Mouse (Mus musculus) limb, embryonic 14.5 days (tissue): ENCODE results near the gene Bbip1. TPM values are rescaled to one million over a fixed set of nuclear protein-coding genes. Genes with fewer than 3 reads are reported as not detected.
A peak's percentile ranks its signal among the peaks of the same experiment; 100 is the strongest.
"Not testable (repeated sequence)": the region's sequence is repeated elsewhere in the genome, so short reads cannot be mapped to it uniquely, and the experiment has no call there.

ENCODE experiments used
- ATAC-seq: fragments of 200-750 bp; cut with Nextera tagmentation; 2 replicates; pipeline ENCODE4 v1.8.0; 2017; ENCODE audit warnings: low read depth, moderate number of reproducible peaks, moderate TSS enrichment; ENCODE audit not compliant: low FRiP score
- DNase-seq: peaks from one replicate; pipeline ENCODE4 v3.0.0-alpha.2; 2015; ENCODE audit warnings: low spot score
- H3K27ac ChIP-seq: fragments of 300-500 bp; sonication (generic); replicated peaks from 2 replicates; pipeline ENCODE4 v1.5.1; 2014; ENCODE audit warnings: low read depth, mild to moderate bottlenecking, low read length, moderate library complexity, mixed read lengths
- H3K27me3 ChIP-seq: fragments of 300-500 bp; sonication (generic); 2 replicates; pipeline ENCODE4 v1.6.1; 2014; ENCODE audit warnings: low read length, mixed read lengths; ENCODE audit not compliant: control insufficient read depth, insufficient read depth
- H3K36me3 ChIP-seq: fragments of 300-500 bp; sonication (generic); 2 replicates; pipeline ENCODE4 v1.6.1; 2014; ENCODE audit warnings: mild to moderate bottlenecking, low read length, moderate library complexity, mixed read lengths; ENCODE audit not compliant: control insufficient read depth, insufficient read depth
- H3K4me1 ChIP-seq: fragments of 300-500 bp; sonication (generic); 2 replicates; pipeline ENCODE4 v1.6.1; 2014; ENCODE audit warnings: antibody characterized with exemption, low read length, mixed read lengths; ENCODE audit not compliant: control insufficient read depth, insufficient read depth
- H3K4me2 ChIP-seq: fragments of 300-500 bp; sonication (generic); replicated peaks from 2 replicates; pipeline ENCODE4 v1.6.1; 2014; ENCODE audit warnings: low read depth, mild to moderate bottlenecking, low read length, moderate library complexity; ENCODE audit not compliant: severe bottlenecking
- H3K4me3 ChIP-seq: fragments of 300-500 bp; sonication (generic); replicated peaks from 2 replicates; pipeline ENCODE4 v1.5.1; 2014; ENCODE audit warnings: low read length
- H3K9ac ChIP-seq: fragments of 300-500 bp; sonication (generic); 2 replicates; pipeline ENCODE4 v1.6.1; 2014; ENCODE audit warnings: mild to moderate bottlenecking, low read depth, low read length, moderate library complexity; ENCODE audit not compliant: severe bottlenecking
- H3K9me3 ChIP-seq: fragments of 300-500 bp; sonication (generic); 2 replicates; pipeline ENCODE4 v1.6.1; 2016; ENCODE audit warnings: low read length; ENCODE audit not compliant: control insufficient read depth
- POLR2A ChIP-seq: fragments of 200-500 bp; IDR thresholded peaks from 2 replicates; pipeline ENCODE4 v1.8.0; 2012; ENCODE audit warnings: inconsistent platforms, mild to moderate bottlenecking, moderate library complexity, borderline replicate concordance; ENCODE audit not compliant: insufficient read depth, insufficient read length; ENCODE audit errors: extremely low read depth
- WGBS: fragments of 180-500 bp; shearing (Covaris S2); extraction: QIAGEN DNeasy Blood & Tissue Kit; methylation state at CpG from one replicate; pipeline ENCODE4 v1.1.7; 2014; 5-methylcytosine and 5-hydroxymethylcytosine counted together
- polyA plus RNA-seq, 2 experiments: library from polyadenylated mRNA; depleted of rRNA in 1 of 2; stranded (reverse) in 1 of 2; unstranded in 1 of 2; fragments of >200 nt; fragmentation: Nextera tagmentation in 1 of 2; extraction: Ambion mirVana in 1 of 2; gene quantifications; 2 replicates each; pipeline versions ENCODE4 v1.2.1 to v1.2.3; 2012 to 2014

Gene Bbip1
- polyA plus RNA-seq, 2 experiments, result 57.2 to 78.8 TPM

DNA sequence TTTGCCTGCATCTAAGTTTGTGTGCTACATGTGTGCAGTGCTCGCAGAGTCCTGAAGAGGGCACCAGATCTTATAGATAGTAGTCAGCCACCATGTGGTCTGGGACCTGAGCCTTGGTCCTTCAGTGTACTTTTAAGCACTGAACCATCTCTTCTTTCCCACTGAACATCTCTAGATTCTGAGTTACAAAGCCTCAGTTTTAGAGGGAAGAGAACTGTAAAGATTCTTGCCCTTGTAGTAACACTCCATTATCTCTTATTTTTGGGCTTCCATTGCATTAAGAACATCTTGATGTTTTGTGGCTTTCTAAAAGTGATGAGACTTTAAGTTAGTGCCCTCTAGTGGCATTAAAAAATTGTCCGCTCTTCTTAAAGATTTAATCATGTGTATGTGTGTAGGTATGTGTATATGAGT, 19.1 kb downstream of the Bbip1 start:
- 90% methylated on average over 2 of the region's 2 CpGs for WGBS
- Histone ChIP-seq H3K4me2 (no peak overlapping the region), H3K4me1 (no peaks in the 10 kb centered on the region), H3K36me3 (peaks cover 71% of the 10 kb centered on the region), H3K27ac (no peak overlapping the region), H3K27me3 (no peaks in the 10 kb centered on the region), H3K9ac (no peak overlapping the region), H3K9me3 (0 out of 2 replicates have a peak, but pooled peaks cover 3% of the 10 kb centered on the region), H3K4me3 (no peak overlapping the region)
- no peak for TF ChIP-seq POLR2A
- ATAC-seq, result no peak
- DNase-seq, result peak; percentile 75

GRCm38 (mm10) chr19:53921996-53922395, 22.4 kb downstream of the Bbip1 start:
- not testable (repeated sequence) for ATAC-seq, H3K4me1 ChIP-seq, H3K4me3 ChIP-seq, H3K4me2 ChIP-seq, H3K27ac ChIP-seq, H3K27me3 ChIP-seq, H3K9me3 ChIP-seq, DNase-seq, H3K9ac ChIP-seq
- WGBS, result 90% methylated on average over 3 of the region's 3 CpGs
- H3K36me3 ChIP-seq, result peaks cover 77% of the 10 kb centered on the region

- Histone ChIP-seq H3K4me1 (no peaks in the 10 kb centered on the region), H3K27ac (no peak overlapping the region), H3K4me2 (no peak overlapping the region), H3K9ac (no peak overlapping the region), H3K27me3 (no peaks in the 10 kb centered on the region), H3K36me3 (peaks cover 83% of the 10 kb centered on the region), H3K4me3 (no peak overlapping the region), H3K9me3 (no peaks in the 10 kb centered on the region)
- TF ChIP-seq POLR2A, result no peak
- no peak for ATAC-seq
- no peak for DNase-seq
- 89% methylated on average over 10 of the region's 10 CpGs for WGBS
Measured at GRCm38 (mm10) chr19:53919541-53919940, 24.9 kb downstream of the Bbip1 start.

GRCm38 (mm10) chr19:53914950-53915349, 29.5 kb downstream of the Bbip1 start:
- ATAC-seq (no peak), DNase-seq (no peak)
- Histone ChIP-seq H3K9me3 (no peaks in the 10 kb centered on the region), H3K36me3 (peaks cover 91% of the 10 kb centered on the region), H3K4me3 (no peak overlapping the region), H3K4me1 (no peaks in the 10 kb centered on the region), H3K4me2 (no peak overlapping the region), H3K9ac (no peak overlapping the region), H3K27ac (no peak overlapping the region), H3K27me3 (no peaks in the 10 kb centered on the region)
- TF ChIP-seq POLR2A, result no peak
- 79% methylated on average over 4 of the region's 4 CpGs for WGBS

- not testable (repeated sequence) for H3K9ac ChIP-seq, H3K27ac ChIP-seq, H3K4me3 ChIP-seq
Measured at GRCm38 (mm10) chr19:53906703-53907070, 37.7 kb downstream of the Bbip1 start.

DNA sequence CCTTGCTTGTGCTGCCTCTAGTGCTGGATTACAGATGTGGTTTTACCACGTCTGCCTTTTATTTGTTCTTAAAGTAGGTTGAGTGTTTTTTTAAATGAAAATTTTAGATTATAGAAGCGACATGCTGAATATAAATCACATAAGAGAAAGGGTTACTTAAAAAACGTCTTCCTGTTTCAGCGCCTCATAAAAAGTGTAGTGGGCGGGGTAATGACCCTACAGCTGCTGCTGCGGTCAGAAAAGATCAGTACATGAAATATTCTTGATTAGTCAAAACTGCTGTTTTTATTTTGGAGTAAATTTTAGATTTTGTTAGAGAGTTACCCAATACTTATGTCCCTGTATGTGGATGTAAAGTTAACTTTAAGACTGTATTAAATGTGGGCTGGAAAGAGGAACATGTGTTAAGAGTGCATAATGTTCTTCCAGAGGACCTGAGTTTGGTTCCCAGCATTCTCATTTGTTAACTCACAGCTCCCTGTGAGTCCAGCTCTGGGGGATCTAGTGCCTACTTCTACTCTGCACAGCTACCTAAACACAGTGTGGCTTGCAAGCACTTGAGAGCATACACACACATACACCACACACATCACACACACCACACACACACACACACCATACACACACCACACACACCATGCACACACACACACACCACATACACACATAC, 38.3 kb downstream of the Bbip1 start:
- H3K9me3 ChIP-seq, result no peaks in the 10 kb centered on the region
- no peak for TF ChIP-seq POLR2A
- WGBS, result 18% methylated on average over 6 of the region's 6 CpGs
- no peak for DNase-seq
- H3K4me3 ChIP-seq, result peak overlapping the region; percentile 15
- peaks cover 32% of the 10 kb centered on the region for H3K36me3 ChIP-seq
- peak overlapping the region; percentile 73 for H3K4me2 ChIP-seq
- H3K9ac ChIP-seq, result no peak overlapping the region
- ATAC-seq, result no peak
- H3K4me1 ChIP-seq, result peaks cover 29% of the 10 kb centered on the region
- no peak overlapping the region for H3K27ac ChIP-seq
- no peaks in the 10 kb centered on the region for H3K27me3 ChIP-seq

More at GRCm38 (mm10) chr19:53906703-53907070, 37.7 kb downstream of the Bbip1 start:
- H3K4me2 ChIP-seq, H3K27me3 ChIP-seq, ATAC-seq, DNase-seq, H3K9me3 ChIP-seq: not testable (repeated sequence)
- Histone ChIP-seq H3K36me3 (peaks cover 36% of the 10 kb centered on the region), H3K4me1 (peaks cover 27% of the 10 kb centered on the region)
